Mouse (Mus musculus) cerebellum, adult 18-20 months (tissue): Measurements from ENCODE around the gene Nfasc.
A peak's percentile ranks its signal among the peaks of the same experiment; 100 is the strongest.

Experiments
- DNase-seq, 2 experiments: peaks; one replicate each; pipeline ENCODE4 v3.0.0; 2021

Gene Nfasc

GRCm38 (mm10) chr1:132732307-132732706 lies 9.3 kb downstream of the Nfasc start:
- no peak for DNase-seq

GRCm38 (mm10) chr1:132727548-132727947 lies 14.0 kb downstream of the Nfasc start:
- DNase-seq = peak; percentile 56 to 65

GRCm38 (mm10) chr1:132722362-132722761 lies 19.2 kb downstream of the Nfasc start:
- DNase-seq = peak in 1 of 2 experiments; percentile 52

- no peak for DNase-seq
Measured at GRCm38 (mm10) chr1:132721266-132721665, 20.3 kb downstream of the Nfasc start.

- no peak for DNase-seq
Measured at GRCm38 (mm10) chr1:132718225-132718624, 23.4 kb downstream of the Nfasc start.

GRCm38 (mm10) chr1:132715044-132715443 lies 26.6 kb downstream of the Nfasc start:
- no peak for DNase-seq

- DNase-seq = peak; percentile 38 to 42
Measured at GRCm38 (mm10) chr1:132709419-132709818, 32.2 kb downstream of the Nfasc start.

GRCm38 (mm10) chr1:132707301-132707700 lies 34.3 kb downstream of the Nfasc start:
- no peak for DNase-seq

- peak in 1 of 2 experiments; percentile 31 for DNase-seq
Measured at GRCm38 (mm10) chr1:132703467-132703866, 38.1 kb downstream of the Nfasc start.

- DNase-seq = peak in 1 of 2 experiments; percentile 31
Measured at GRCm38 (mm10) chr1:132696926-132697325, 44.7 kb downstream of the Nfasc start.

GRCm38 (mm10) chr1:132696232-132696631 lies 45.4 kb downstream of the Nfasc start:
- no peak for DNase-seq

GRCm38 (mm10) chr1:132694007-132694406 lies 47.6 kb downstream of the Nfasc start:
- peak in 1 of 2 experiments; percentile 29 for DNase-seq

GRCm38 (mm10) chr1:132689181-132689580 lies 52.4 kb downstream of the Nfasc start:
- no peak for DNase-seq

GRCm38 (mm10) chr1:132678935-132679334 lies 62.7 kb downstream of the Nfasc start:
- DNase-seq = no peak

GRCm38 (mm10) chr1:132678076-132678475 lies 63.5 kb downstream of the Nfasc start:
- peak; percentile 40 to 41 for DNase-seq

- DNase-seq = no peak
Measured at GRCm38 (mm10) chr1:132672704-132673103, 68.9 kb downstream of the Nfasc start.

GRCm38 (mm10) chr1:132669200-132669599 lies 72.4 kb downstream of the Nfasc start:
- no peak for DNase-seq

- DNase-seq = peak in 1 of 2 experiments; percentile 52
Measured at GRCm38 (mm10) chr1:132660354-132660753, 81.2 kb downstream of the Nfasc start.

GRCm38 (mm10) chr1:132659604-132660003 lies 82.0 kb downstream of the Nfasc start:
- no peak for DNase-seq

GRCm38 (mm10) chr1:132655611-132656010 lies 86.0 kb downstream of the Nfasc start:
- peak; percentile 47 to 63 for DNase-seq

- DNase-seq = no peak
Measured at GRCm38 (mm10) chr1:132654769-132655168, 86.8 kb downstream of the Nfasc start.

GRCm38 (mm10) chr1:132653841-132654457 lies 87.6 kb downstream of the Nfasc start:
- no peak for DNase-seq

GRCm38 (mm10) chr1:132653161-132653560 lies 88.4 kb downstream of the Nfasc start:
- DNase-seq = no peak

- DNase-seq = no peak
Measured at GRCm38 (mm10) chr1:132650680-132651079, 90.9 kb downstream of the Nfasc start.

- no peak for DNase-seq
Measured at GRCm38 (mm10) chr1:132647958-132648357, 93.6 kb downstream of the Nfasc start.
